In the genomic region with DNA sequence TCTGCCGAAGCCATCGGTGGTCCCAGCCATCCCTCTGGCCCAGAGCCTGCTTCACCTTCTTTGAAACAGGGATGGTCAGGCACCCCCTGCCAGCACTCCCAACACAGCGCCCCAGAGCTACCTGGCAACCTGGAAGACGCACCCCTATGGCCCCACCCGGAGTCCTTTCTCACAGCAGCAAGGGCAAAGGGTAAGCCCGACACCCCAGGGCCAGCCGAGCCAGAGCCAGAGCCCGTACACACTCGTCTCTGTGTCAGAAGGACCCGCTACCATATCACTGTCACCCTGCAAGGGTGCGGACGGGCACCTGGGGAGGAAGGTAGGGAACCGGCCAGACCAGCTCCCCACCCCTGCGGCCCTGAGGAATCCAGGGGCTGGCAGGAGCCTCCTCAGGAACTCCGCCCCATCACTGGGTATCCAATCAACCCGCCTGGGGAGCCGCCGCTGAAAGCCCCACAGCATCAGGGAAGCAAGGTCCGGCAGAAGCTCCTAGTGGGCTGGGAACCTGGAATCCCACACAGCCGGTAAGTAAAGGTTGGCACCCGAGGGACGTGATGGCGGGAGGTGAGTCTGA, we compare ENCODE assay signal across 14 mouse cellular contexts. TPM values are rescaled to one million over a fixed set of nuclear protein-coding genes. Genes with fewer than 3 reads are reported as not detected.
DNase-seq lines count a peak whose midpoint lies in the region; ATAC-seq and TF ChIP-seq lines count a peak whose summit lies in the region.
"Had no signal": no experiment of that assay in that cellular context is flagged by ENCODE, and none has a peak within 500 bp of the region (broad histone marks: within the 10 kb centered on the region; RNA-seq: fewer than 3 reads in every experiment).

No protein-coding gene starts in this region.

- peak overlapping the region; percentile 45; the same call in 1 of the 2 replicates for H3K9ac ChIP-seq in intestine, postnatal 0 days (ENCODE audit: low read depth, low read length)
- H3K9ac ChIP-seq in limb, embryonic 12.5 days (replicated peaks): no peak overlapping the region
- no peak overlapping the region for H3K9ac ChIP-seq in stomach, embryonic 14.5 days (replicated peaks; ENCODE audit: low read depth, low read length)
- H3K9ac ChIP-seq: forebrain, embryonic 13.5 days had no signal

- intact Hi-C loops in heart, postnatal 10 days (cut with DNase I): no loop called here
- intact Hi-C loops in left cerebral cortex, postnatal 14 days (cut with DNase I): no loop called here

- no peaks in the 10 kb centered on the region for H3K9me3 ChIP-seq in heart, embryonic 10.5 days
- H3K9me3 ChIP-seq in intestine, postnatal 0 days (ENCODE audit: control insufficient read depth): no peaks in the 10 kb centered on the region
- H3K9me3 ChIP-seq in limb, embryonic 12.5 days: no peaks in the 10 kb centered on the region
- no peaks in the 10 kb centered on the region for H3K9me3 ChIP-seq in stomach, embryonic 14.5 days (ENCODE audit: control insufficient read depth, low read depth, low read length)
- H3K9me3 ChIP-seq: forebrain, embryonic 13.5 days had no signal

- no peak for ATAC-seq in intestine, postnatal 0 days
- no peak for ATAC-seq in limb, embryonic 12.5 days (ENCODE audit: insufficient number of reproducible peaks, insufficient read depth, low FRiP score, low TSS enrichment, low read depth)
- ATAC-seq in stomach, embryonic 14.5 days (ENCODE audit: insufficient number of reproducible peaks, insufficient read depth, low FRiP score, low read depth): no peak
- no peak for ATAC-seq in monocyte, adult 5-6 weeks (replicated peaks; ENCODE audit: insufficient number of reproducible peaks, low FRiP score, low TSS enrichment, poor library complexity, severe bottlenecking)
- ATAC-seq: forebrain, embryonic 13.5 days; hindbrain, postnatal 0 days had no signal

- peak overlapping the region; percentile 63 for H3K4me2 ChIP-seq in intestine, postnatal 0 days (replicated peaks; ENCODE audit: low read depth)
- peak overlapping the region; percentile 6; the same call in 1 of the 2 replicates for H3K4me2 ChIP-seq in limb, embryonic 12.5 days
- H3K4me2 ChIP-seq in stomach, embryonic 14.5 days (replicated peaks; ENCODE audit: low read depth, low read length): peak overlapping the region; percentile 22; the same call in 1 of the 2 replicates
- H3K4me2 ChIP-seq: forebrain, embryonic 13.5 days had no signal

- peaks cover 66% of the 10 kb centered on the region for H3K27me3 ChIP-seq in heart, embryonic 10.5 days (ENCODE audit: insufficient read depth, poor library complexity, severe bottlenecking)
- H3K27me3 ChIP-seq in intestine, postnatal 0 days (replicated peaks; ENCODE audit: control insufficient read depth, insufficient read depth, low read length): no peaks in the 10 kb centered on the region
- H3K27me3 ChIP-seq in limb, embryonic 12.5 days: peaks cover 64% of the 10 kb centered on the region
- H3K27me3 ChIP-seq in stomach, embryonic 14.5 days (ENCODE audit: control insufficient read depth, insufficient read depth, low read length): no peaks in the 10 kb centered on the region

- WGBS in heart, embryonic 10.5 days: 19% methylated on average over 23 of the region's 23 CpGs
- 15% methylated on average over 23 of the region's 23 CpGs for WGBS in intestine, postnatal 0 days
- WGBS in limb, embryonic 12.5 days: 14% methylated on average over 23 of the region's 23 CpGs
- 18% methylated on average over 23 of the region's 23 CpGs for WGBS in stomach, embryonic 14.5 days

- H3K4me1 ChIP-seq in heart, embryonic 10.5 days: peaks cover 23% of the 10 kb centered on the region
- H3K4me1 ChIP-seq in intestine, postnatal 0 days (replicated peaks; ENCODE audit: control insufficient read depth, insufficient read depth, low read length): peaks cover 2% of the 10 kb centered on the region
- H3K4me1 ChIP-seq in limb, embryonic 12.5 days (replicated peaks): peaks cover 4% of the 10 kb centered on the region; the same call in 1 of the 2 replicates
- H3K4me1 ChIP-seq in stomach, embryonic 14.5 days (ENCODE audit: control insufficient read depth, insufficient read depth, low read length): no peaks in the 10 kb centered on the region

- H3K4me3 ChIP-seq in heart, embryonic 10.5 days: peak overlapping the region; percentile 36
- H3K4me3 ChIP-seq in intestine, postnatal 0 days (ENCODE audit: low read depth, low read length): peak overlapping the region; percentile 42
- no peak overlapping the region for H3K4me3 ChIP-seq in limb, embryonic 12.5 days (replicated peaks)
- no peak overlapping the region for H3K4me3 ChIP-seq in stomach, embryonic 14.5 days (ENCODE audit: low read depth, low read length)
- H3K4me3 ChIP-seq: forebrain, embryonic 13.5 days; left cerebral cortex, adult 2 months had no signal

- no peak for DNase-seq in heart, embryonic 10.5 days (ENCODE audit: low spot score)
- DNase-seq in heart, postnatal 10 days: no peak
- no peak for DNase-seq in left cerebral cortex, postnatal 14 days (ENCODE audit: low spot score in 2 of 2)
- DNase-seq in frontal cortex, postnatal 36 days (ENCODE audit: low spot score in 2 of 2): no peak
- DNase-seq: cerebellum, postnatal 25 days had no signal

- H3K36me3 ChIP-seq in heart, embryonic 10.5 days: no peaks in the 10 kb centered on the region
- H3K36me3 ChIP-seq in intestine, postnatal 0 days (ENCODE audit: control insufficient read depth, insufficient read depth): no peaks in the 10 kb centered on the region
- no peaks in the 10 kb centered on the region for H3K36me3 ChIP-seq in limb, embryonic 12.5 days
- H3K36me3 ChIP-seq in stomach, embryonic 14.5 days (ENCODE audit: control insufficient read depth, insufficient read depth, low read length): no peaks in the 10 kb centered on the region

- no peak for TF ChIP-seq CTCF in intestine, postnatal 0 days (IDR thresholded peaks at IDR 0.05; ENCODE audit: low read depth)

- H3K27ac ChIP-seq in heart, embryonic 10.5 days: 0 out of 2 replicates have a peak overlapping the region, but pooled peaks have one; percentile 39
- H3K27ac ChIP-seq in intestine, postnatal 0 days (ENCODE audit: low read depth, low read length): peak overlapping the region; percentile 84
- no peak overlapping the region for H3K27ac ChIP-seq in limb, embryonic 12.5 days
- no peak overlapping the region for H3K27ac ChIP-seq in stomach, embryonic 14.5 days (ENCODE audit: low read length)
- H3K27ac ChIP-seq: forebrain, embryonic 13.5 days; hindbrain, postnatal 0 days; left cerebral cortex, adult 2 months had no signal

RNA-seq across cellular contexts. Expression of gene Crybg2, which starts 4.9 kb away (rescaled TPM):
- polyA plus RNA-seq in heart, embryonic 10.5 days (2016; fragmentation: Nextera tagmentation; extraction: Ambion mirVana): 0.78 and 2.7 TPM in 2 replicates
- total RNA-seq in heart, postnatal 10 days (2021): not detected
- polyA plus RNA-seq in intestine, postnatal 0 days (2015; fragmentation: Nextera tagmentation; extraction: Ambion mirVana): 17.9 and 22.5 TPM in 2 replicates
- polyA plus RNA-seq in limb, embryonic 12.5 days (2016; fragmentation: Nextera tagmentation; extraction: Ambion mirVana): 5.6 and 6.1 TPM in 2 replicates
- polyA plus RNA-seq in stomach, embryonic 14.5 days (2014; fragmentation: Nextera tagmentation; extraction: Ambion mirVana): 4.8 and 7.3 TPM in 2 replicates
- total RNA-seq in left cerebral cortex, postnatal 14 days (2021): 1 to 10 TPM; 1.3 to 1.4 TPM
- 0.48 to 3.1 TPM (median 0.64 TPM) in 3 replicates for total RNA-seq in monocyte, adult 5-6 weeks (2017)

RNA-seq across cellular contexts. Expression of gene Zfp683, which starts 11.9 kb away (rescaled TPM):
- not detected in 2 replicates for polyA plus RNA-seq in heart, embryonic 10.5 days (2016; fragmentation: Nextera tagmentation; extraction: Ambion mirVana)
- total RNA-seq in heart, postnatal 10 days (2021): not detected
- polyA plus RNA-seq in intestine, postnatal 0 days (2015; fragmentation: Nextera tagmentation; extraction: Ambion mirVana): not detected in 2 replicates
- not detected in 2 replicates for polyA plus RNA-seq in limb, embryonic 12.5 days (2016; fragmentation: Nextera tagmentation; extraction: Ambion mirVana)
- not detected in 2 replicates for polyA plus RNA-seq in stomach, embryonic 14.5 days (2014; fragmentation: Nextera tagmentation; extraction: Ambion mirVana)
- not detected for total RNA-seq in left cerebral cortex, postnatal 14 days (2021)
- 0.64 TPM in 1 of 3 replicates, not detected in the others for total RNA-seq in monocyte, adult 5-6 weeks (2017)
- total RNA-seq: hindbrain, postnatal 0 days; left cerebral cortex, adult 2 months had no signal
- polyA plus RNA-seq: forebrain, embryonic 13.5 days; hindbrain, postnatal 0 days; neural tube, embryonic 11.5 days had no signal

RNA-seq across cellular contexts. Expression of gene Cd52, which starts 29.4 kb away (rescaled TPM):
- 1.7 and 4.2 TPM in 2 replicates for polyA plus RNA-seq in heart, embryonic 10.5 days (2016; fragmentation: Nextera tagmentation; extraction: Ambion mirVana)
- 1 to 10 TPM; 3.4 to 6.5 TPM for total RNA-seq in heart, postnatal 10 days (2021)
- 28.7 and 31.2 TPM in 2 replicates for polyA plus RNA-seq in intestine, postnatal 0 days (2015; fragmentation: Nextera tagmentation; extraction: Ambion mirVana)
- polyA plus RNA-seq in limb, embryonic 12.5 days (2016; fragmentation: Nextera tagmentation; extraction: Ambion mirVana): 7.7 and 7.9 TPM in 2 replicates
- polyA plus RNA-seq in stomach, embryonic 14.5 days (2014; fragmentation: Nextera tagmentation; extraction: Ambion mirVana): 16.3 and 16.4 TPM in 2 replicates
- total RNA-seq in left cerebral cortex, postnatal 14 days (2021): 1 to 10 TPM in 1 of 2 experiments, under 1 TPM in 1; 0.99 to 2.4 TPM
- 1,277 to 1,906 TPM (median 1,626 TPM) in 3 replicates for total RNA-seq in monocyte, adult 5-6 weeks (2017)
- total RNA-seq: hindbrain, postnatal 0 days had no signal

RNA-seq across cellular contexts. Expression of gene Ubxn11, which starts 36.9 kb away (rescaled TPM):
- polyA plus RNA-seq in heart, embryonic 10.5 days (2016; fragmentation: Nextera tagmentation; extraction: Ambion mirVana): 2.6 and 2.9 TPM in 2 replicates
- total RNA-seq in heart, postnatal 10 days (2021): 1 to 10 TPM; 2.0 to 2.3 TPM
- 0.88 and 1.5 TPM in 2 replicates for polyA plus RNA-seq in intestine, postnatal 0 days (2015; fragmentation: Nextera tagmentation; extraction: Ambion mirVana)
- polyA plus RNA-seq in limb, embryonic 12.5 days (2016; fragmentation: Nextera tagmentation; extraction: Ambion mirVana): 9.6 and 10.4 TPM in 2 replicates
- polyA plus RNA-seq in stomach, embryonic 14.5 days (2014; fragmentation: Nextera tagmentation; extraction: Ambion mirVana): 7.0 and 8.3 TPM in 2 replicates
- total RNA-seq in left cerebral cortex, postnatal 14 days (2021): 10 to 100 TPM; 22.6 to 25.0 TPM
- 8.5 to 13.7 TPM (median 10.6 TPM) in 3 replicates for total RNA-seq in monocyte, adult 5-6 weeks (2017)

RNA-seq across cellular contexts. Expression of gene Lin28a, which starts 46.9 kb away (rescaled TPM):
- 4.4 and 12.4 TPM in 2 replicates for polyA plus RNA-seq in heart, embryonic 10.5 days (2016; fragmentation: Nextera tagmentation; extraction: Ambion mirVana)
- total RNA-seq in heart, postnatal 10 days (2021): not detected
- polyA plus RNA-seq in intestine, postnatal 0 days (2015; fragmentation: Nextera tagmentation; extraction: Ambion mirVana): not detected in 2 replicates
- polyA plus RNA-seq in limb, embryonic 12.5 days (2016; fragmentation: Nextera tagmentation; extraction: Ambion mirVana): 0.42 and 0.51 TPM in 2 replicates
- 0.07 TPM in 2 replicates for polyA plus RNA-seq in stomach, embryonic 14.5 days (2014; fragmentation: Nextera tagmentation; extraction: Ambion mirVana)
- total RNA-seq in left cerebral cortex, postnatal 14 days (2021): not detected
- 0.19 TPM in 1 of 3 replicates, not detected in the others for total RNA-seq in monocyte, adult 5-6 weeks (2017)
- total RNA-seq: hindbrain, postnatal 0 days; left cerebral cortex, adult 2 months had no signal
- polyA plus RNA-seq: gonadal fat pad, adult 2 months; hindbrain, postnatal 0 days had no signal

Comparison
In these comparisons a context has a peak if more than half of its experiments do, and no peak if none do; other contexts are left out.
1. H3K27ac ChIP-seq: peak in heart, embryonic 10.5 days (single experiment) and intestine, postnatal 0 days (single experiment); none in limb, embryonic 12.5 days (single experiment) and stomach, embryonic 14.5 days (single experiment).
2. H3K4me3 ChIP-seq: peak in heart, embryonic 10.5 days (single experiment) and intestine, postnatal 0 days (single experiment); none in limb, embryonic 12.5 days (single experiment) and stomach, embryonic 14.5 days (single experiment).
3. H3K4me2 ChIP-seq: peak in every context shown above with its lines; median percentile 63 in intestine, postnatal 0 days; 22 in stomach, embryonic 14.5 days; 6 in limb, embryonic 12.5 days.